Mouse (Mus musculus): ENCODE data around the gene Pid1. TPM values are rescaled to one million over a fixed set of nuclear protein-coding genes. Genes with fewer than 3 reads are reported as not detected.

Pid1 gene
- polyA plus RNA-seq, 2 experiments, result 5.4 to 12.3 TPM

DNA sequence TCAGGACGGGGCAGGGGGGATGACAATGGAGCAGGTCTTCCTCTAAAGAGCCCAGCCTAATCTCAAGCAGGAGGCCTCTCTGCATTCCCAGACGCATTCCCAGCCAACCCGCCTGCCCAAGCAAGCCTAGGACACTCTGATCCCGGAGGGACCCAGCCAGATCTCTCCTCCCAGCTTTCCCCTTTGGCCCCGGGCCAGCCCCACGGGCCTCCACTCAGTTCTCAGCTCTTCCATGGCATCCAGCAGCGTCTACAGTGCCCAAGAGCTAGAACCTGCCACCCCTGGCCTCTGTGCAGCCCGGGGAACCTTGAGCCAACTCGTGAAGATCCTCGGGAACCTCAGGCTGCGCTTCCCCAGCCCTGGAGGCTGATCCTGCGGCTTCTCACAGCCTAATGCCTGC lies 40.9 kb upstream of the Pid1 start:
- no peak overlapping the region for H3K4me2 ChIP-seq (ENCODE audit: low read depth)
- no peak overlapping the region for H3K27ac ChIP-seq
- no peak overlapping the region for H3K9ac ChIP-seq (replicated peaks)
- DNase-seq (ENCODE audit: low read depth in 3 of 3, low spot score in 3 of 3) (no peak), ATAC-seq (ENCODE audit: insufficient read depth) (no peak)
- peaks cover 0 to 2% of the 10 kb centered on the region in 2 experiments; a peak in 1 of 4 replicates for H3K4me1 ChIP-seq (replicated peaks; ENCODE audit: control insufficient read depth in 2 of 2, insufficient read depth in 2 of 2, low read length in 1 of 2)
- TF ChIP-seq CTCF (IDR thresholded peaks at IDR 0.05; ENCODE audit: low read depth), result no peak
- no peak for TF ChIP-seq EP300 (IDR thresholded peaks at IDR 0.05; ENCODE audit: low read depth)
- no peaks in the 10 kb centered on the region for H3K36me3 ChIP-seq (replicated peaks; ENCODE audit: control insufficient read depth, insufficient read depth, low read depth)
- no peak overlapping the region for H3K4me3 ChIP-seq (ENCODE audit: insufficient read depth in 1 of 2, low read depth in 2 of 2, low read length in 2 of 2)
- no peaks in the 10 kb centered on the region for H3K9me3 ChIP-seq (ENCODE audit: control insufficient read depth, low read length)
- WGBS (ENCODE audit: insufficient replicate concordance), result 49% methylated on average over 12 of the region's 12 CpGs
- H3K27me3 ChIP-seq (ENCODE audit: control insufficient read depth, insufficient read depth, low read length), result no peaks in the 10 kb centered on the region

DNA sequence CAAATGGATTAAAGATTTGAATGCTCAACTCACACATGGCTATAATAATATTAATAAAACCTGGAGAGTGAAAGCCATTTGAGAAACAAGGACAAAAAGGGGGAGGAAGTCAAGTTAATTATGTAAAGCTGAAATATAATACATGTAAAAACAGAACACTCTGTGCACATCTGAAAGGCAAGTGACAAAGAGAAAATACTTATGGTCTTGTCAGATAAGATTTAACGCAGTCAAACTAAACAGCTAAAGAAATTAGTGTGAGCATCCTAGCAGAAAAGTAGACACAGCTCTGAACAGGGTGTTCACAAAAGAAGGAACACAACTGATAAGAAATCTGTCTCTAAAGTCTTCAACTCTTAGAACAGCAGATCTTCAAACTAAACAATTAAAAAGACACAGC lies 38.2 kb upstream of the Pid1 start:
- TF ChIP-seq CTCF (IDR thresholded peaks at IDR 0.05; ENCODE audit: low read depth) (no peak), EP300 (IDR thresholded peaks at IDR 0.05; ENCODE audit: low read depth) (no peak)
- WGBS (ENCODE audit: insufficient replicate concordance), result 75% methylated on average over 1 of the region's 1 CpGs
- no peaks in the 10 kb centered on the region for H3K27me3 ChIP-seq (ENCODE audit: control insufficient read depth, insufficient read depth, low read length)
- H3K9ac ChIP-seq (replicated peaks), result no peak overlapping the region
- no peak overlapping the region for H3K4me2 ChIP-seq (ENCODE audit: low read depth)
- H3K27ac ChIP-seq, result no peak overlapping the region
- ATAC-seq (ENCODE audit: insufficient read depth), result no peak
- no peaks in the 10 kb centered on the region for H3K9me3 ChIP-seq (ENCODE audit: control insufficient read depth, low read length)
- no peak overlapping the region for H3K4me3 ChIP-seq (ENCODE audit: insufficient read depth in 1 of 2, low read depth in 2 of 2, low read length in 2 of 2)
- H3K4me1 ChIP-seq (replicated peaks; ENCODE audit: control insufficient read depth in 2 of 2, insufficient read depth in 2 of 2, low read length in 1 of 2), result no peaks in the 10 kb centered on the region; a peak in 1 of 4 replicates
- H3K36me3 ChIP-seq (replicated peaks; ENCODE audit: control insufficient read depth, insufficient read depth, low read depth), result no peaks in the 10 kb centered on the region
- DNase-seq (ENCODE audit: low read depth in 3 of 3, low spot score in 3 of 3), result no peak

DNA sequence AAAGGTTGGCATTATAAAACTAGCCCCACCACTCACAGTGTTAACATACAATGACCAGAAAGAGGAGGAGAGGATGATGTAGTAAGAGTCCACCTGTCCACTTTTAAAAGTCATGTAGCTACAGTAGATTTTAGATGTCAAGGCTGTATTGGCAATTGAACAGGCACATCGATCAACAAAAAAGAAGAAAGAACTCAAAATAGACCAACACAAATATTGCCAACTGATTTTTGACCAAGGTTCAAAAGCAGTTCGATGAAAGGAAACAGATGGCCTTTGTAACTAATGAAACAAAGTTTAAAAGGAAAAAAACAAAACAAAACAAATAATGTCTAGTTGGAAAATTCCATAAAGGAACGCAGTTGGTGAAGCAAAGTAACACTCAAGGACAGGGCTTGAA lies 35.7 kb upstream of the Pid1 start:
- no peaks in the 10 kb centered on the region for H3K36me3 ChIP-seq (replicated peaks; ENCODE audit: control insufficient read depth, insufficient read depth, low read depth)
- no peaks in the 10 kb centered on the region for H3K27me3 ChIP-seq (ENCODE audit: control insufficient read depth, insufficient read depth, low read length)
- H3K9me3 ChIP-seq (ENCODE audit: control insufficient read depth, low read length), result no peaks in the 10 kb centered on the region
- no peak overlapping the region for H3K4me2 ChIP-seq (ENCODE audit: low read depth)
- 61% methylated on average over 3 of the region's 3 CpGs for WGBS (ENCODE audit: insufficient replicate concordance)
- DNase-seq (ENCODE audit: low read depth in 3 of 3, low spot score in 3 of 3) (no peak), ATAC-seq (ENCODE audit: insufficient read depth) (no peak)
- H3K27ac ChIP-seq, result no peak overlapping the region
- no peak overlapping the region for H3K4me3 ChIP-seq (ENCODE audit: insufficient read depth in 1 of 2, low read depth in 2 of 2, low read length in 2 of 2)
- H3K9ac ChIP-seq (replicated peaks), result no peak overlapping the region
- TF ChIP-seq CTCF (IDR thresholded peaks at IDR 0.05; ENCODE audit: low read depth) (no peak), EP300 (IDR thresholded peaks at IDR 0.05; ENCODE audit: low read depth) (no peak)
- no peaks in the 10 kb centered on the region for H3K4me1 ChIP-seq (replicated peaks; ENCODE audit: control insufficient read depth in 2 of 2, insufficient read depth in 2 of 2, low read length in 1 of 2)

DNA sequence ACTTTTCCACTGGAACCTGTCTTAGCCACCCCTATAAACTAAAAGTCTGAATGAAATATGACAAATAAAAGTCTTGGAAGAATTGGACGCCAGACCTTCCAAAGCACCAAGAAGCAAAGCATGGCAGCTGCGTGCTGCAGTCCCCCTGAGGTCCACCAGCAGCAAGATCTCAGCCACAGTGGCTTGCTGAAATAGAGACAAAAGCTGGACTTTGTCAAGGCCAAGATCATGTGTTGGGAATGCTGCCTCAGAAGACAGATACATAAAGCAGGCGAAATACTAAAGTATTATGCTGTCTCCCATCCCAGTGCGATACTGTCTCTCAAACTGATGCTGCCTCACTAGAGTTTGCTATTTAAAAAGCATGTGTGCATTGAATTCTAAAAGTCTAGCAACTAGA lies 35.1 kb upstream of the Pid1 start:
- Histone ChIP-seq H3K4me2 (ENCODE audit: low read depth) (no peak overlapping the region), H3K4me1 (replicated peaks; ENCODE audit: control insufficient read depth in 2 of 2, insufficient read depth in 2 of 2, low read length in 1 of 2) (no peaks in the 10 kb centered on the region), H3K9ac (replicated peaks) (no peak overlapping the region), H3K27me3 (ENCODE audit: control insufficient read depth, insufficient read depth, low read length) (no peaks in the 10 kb centered on the region), H3K27ac (no peak overlapping the region), H3K9me3 (ENCODE audit: control insufficient read depth, low read length) (no peaks in the 10 kb centered on the region), H3K36me3 (replicated peaks; ENCODE audit: control insufficient read depth, insufficient read depth, low read depth) (no peaks in the 10 kb centered on the region), H3K4me3 (ENCODE audit: insufficient read depth in 1 of 2, low read depth in 2 of 2, low read length in 2 of 2) (no peak overlapping the region)
- no peak for TF ChIP-seq EP300 (IDR thresholded peaks at IDR 0.05; ENCODE audit: low read depth)
- TF ChIP-seq CTCF (IDR thresholded peaks at IDR 0.05; ENCODE audit: low read depth), result no peak
- DNase-seq (ENCODE audit: low read depth in 3 of 3, low spot score in 3 of 3) (no peak), ATAC-seq (ENCODE audit: insufficient read depth) (no peak)
- 72% methylated on average over 4 of the region's 4 CpGs for WGBS (ENCODE audit: insufficient replicate concordance)

DNA sequence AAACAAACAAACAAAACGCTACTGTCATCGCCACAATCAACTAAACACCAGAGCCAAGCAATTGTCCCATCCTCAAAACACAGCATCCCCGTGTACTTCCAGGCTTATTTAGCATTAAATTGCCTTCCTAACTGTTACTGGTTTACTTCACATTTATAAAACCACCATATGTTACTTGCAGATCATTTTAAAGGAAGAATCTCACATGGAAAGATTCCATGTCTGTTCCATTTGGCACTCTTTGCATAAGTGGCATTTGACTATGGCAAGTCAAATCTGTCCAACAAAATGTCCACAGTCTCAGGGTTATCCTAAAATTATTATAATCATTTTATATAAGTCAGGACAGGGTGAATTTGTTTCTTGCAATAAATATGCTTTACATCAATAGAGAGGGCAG lies 32.8 kb upstream of the Pid1 start:
- no peak for ATAC-seq (ENCODE audit: insufficient read depth)
- no peaks in the 10 kb centered on the region for H3K27me3 ChIP-seq (ENCODE audit: control insufficient read depth, insufficient read depth, low read length)
- no peak for TF ChIP-seq CTCF (IDR thresholded peaks at IDR 0.05; ENCODE audit: low read depth)
- TF ChIP-seq EP300 (IDR thresholded peaks at IDR 0.05; ENCODE audit: low read depth), result no peak
- H3K27ac ChIP-seq, result no peak overlapping the region
- H3K4me1 ChIP-seq (replicated peaks; ENCODE audit: control insufficient read depth in 2 of 2, insufficient read depth in 2 of 2, low read length in 1 of 2), result no peaks in the 10 kb centered on the region
- no peak overlapping the region for H3K9ac ChIP-seq (replicated peaks)
- H3K4me2 ChIP-seq (ENCODE audit: low read depth), result no peak overlapping the region
- 50% methylated on average over 3 of the region's 3 CpGs for WGBS (ENCODE audit: insufficient replicate concordance)
- DNase-seq (ENCODE audit: low read depth in 3 of 3, low spot score in 3 of 3), result no peak
- H3K9me3 ChIP-seq (ENCODE audit: control insufficient read depth, low read length), result no peaks in the 10 kb centered on the region
- no peaks in the 10 kb centered on the region for H3K36me3 ChIP-seq (replicated peaks; ENCODE audit: control insufficient read depth, insufficient read depth, low read depth)
- H3K4me3 ChIP-seq (ENCODE audit: insufficient read depth in 1 of 2, low read depth in 2 of 2, low read length in 2 of 2), result no peak overlapping the region
